8 mouse cellular contexts compared by ENCODE assay signal in genomic region chr12:51188229-51188628, GRCm38 (mm10).
A peak's percentile ranks its signal among the peaks of the same experiment; 100 is the strongest.
DNase-seq lines count a peak whose midpoint lies in the region; ATAC-seq and TF ChIP-seq lines count a peak whose summit lies in the region.

No protein-coding gene starts in this region.

- no peak for TF ChIP-seq EP300 in liver, postnatal 0 days (IDR thresholded peaks at IDR 0.05; ENCODE audit: low read depth)

- H3K9ac ChIP-seq in liver, postnatal 0 days (replicated peaks) = no peak overlapping the region
- no peak overlapping the region for H3K9ac ChIP-seq in liver, embryonic 11.5 days (ENCODE audit: low read depth, low read length)
- H3K9ac ChIP-seq in forebrain, embryonic 15.5 days (replicated peaks) = 0 out of 2 replicates have a peak overlapping the region, but pooled peaks have one; percentile 31

- no peaks in the 10 kb centered on the region for H3K9me3 ChIP-seq in liver, postnatal 0 days (ENCODE audit: low read length)
- H3K9me3 ChIP-seq in liver, embryonic 11.5 days (ENCODE audit: control insufficient read depth, low read length) = no peaks in the 10 kb centered on the region
- no peaks in the 10 kb centered on the region for H3K9me3 ChIP-seq in forebrain, embryonic 15.5 days

- intact Hi-C loops in left cerebral cortex, adult 2 months (cut with DNase I) = loop anchor here (2.0 to 10.0 kb wide), 6 partner anchors 45 to 1813 kb away; no protein-coding TSS in a partner anchor

- TF ChIP-seq CTCF in liver, postnatal 0 days (IDR thresholded peaks at IDR 0.05; ENCODE audit: low read depth) = peak; percentile 54
- TF ChIP-seq CTCF in left cerebral cortex, adult 2 months (IDR thresholded peaks at IDR 0.05) = peak; percentile 78

- H3K27ac ChIP-seq in liver, postnatal 0 days (ENCODE audit: low read depth) = no peak overlapping the region
- H3K27ac ChIP-seq in liver, embryonic 11.5 days (ENCODE audit: low read depth, low read length) = no peak overlapping the region
- H3K27ac ChIP-seq in forebrain, embryonic 15.5 days (replicated peaks) = peak overlapping the region; percentile 75
- peak overlapping the region; percentile 86 for H3K27ac ChIP-seq in left cerebral cortex, adult 2 months

- no peak overlapping the region for H3K4me3 ChIP-seq in liver, postnatal 0 days (ENCODE audit: low read depth, low read length)
- no peak overlapping the region for H3K4me3 ChIP-seq in liver, embryonic 11.5 days (ENCODE audit: low read depth, low read length)
- H3K4me3 ChIP-seq in forebrain, embryonic 15.5 days = no peak overlapping the region
- H3K4me3 ChIP-seq in left cerebral cortex, adult 2 months = no peak overlapping the region

- no peaks in the 10 kb centered on the region for H3K27me3 ChIP-seq in liver, postnatal 0 days (ENCODE audit: insufficient read depth, low read length)
- H3K27me3 ChIP-seq in liver, embryonic 11.5 days (replicated peaks; ENCODE audit: control insufficient read depth, insufficient read depth, low read length) = no peaks in the 10 kb centered on the region
- no peaks in the 10 kb centered on the region for H3K27me3 ChIP-seq in forebrain, embryonic 15.5 days

- no peaks in the 10 kb centered on the region for H3K36me3 ChIP-seq in liver, postnatal 0 days (replicated peaks; ENCODE audit: insufficient read depth, low read length)
- H3K36me3 ChIP-seq in liver, embryonic 11.5 days (ENCODE audit: control insufficient read depth, insufficient read depth, low read length) = no peaks in the 10 kb centered on the region
- H3K36me3 ChIP-seq in forebrain, embryonic 15.5 days = no peaks in the 10 kb centered on the region

- ATAC-seq in liver, postnatal 0 days = no peak
- no peak for ATAC-seq in liver, embryonic 11.5 days (replicated peaks; ENCODE audit: low FRiP score)
- ATAC-seq in forebrain, embryonic 15.5 days (replicated peaks) = peak; percentile 68

- H3K4me2 ChIP-seq in liver, postnatal 0 days (ENCODE audit: low read depth, low read length) = no peak overlapping the region
- no peak overlapping the region for H3K4me2 ChIP-seq in liver, embryonic 11.5 days
- no peak overlapping the region for H3K4me2 ChIP-seq in forebrain, embryonic 15.5 days (replicated peaks)

- H3K4me1 ChIP-seq in liver, postnatal 0 days (ENCODE audit: insufficient read depth) = no peaks in the 10 kb centered on the region
- no peaks in the 10 kb centered on the region for H3K4me1 ChIP-seq in liver, embryonic 11.5 days (replicated peaks; ENCODE audit: control insufficient read depth, insufficient read depth, low read length)
- H3K4me1 ChIP-seq in forebrain, embryonic 15.5 days = peaks cover 53% of the 10 kb centered on the region

- DNase-seq in liver, postnatal 0 days = no peak
- no peak for DNase-seq in liver, embryonic 11.5 days (ENCODE audit: low spot score)
- peak; percentile 42 for DNase-seq in adipocyte (ENCODE audit: low spot score)
- DNase-seq in left cerebral cortex, adult 2 months (ENCODE audit: extremely low spot score in 1 of 2, low spot score in 2 of 2) = peak in 1 of 2 experiments; percentile 55
- DNase-seq in urinary bladder, postnatal 36 days (ENCODE audit: low spot score in 2 of 2) = no peak
- DNase-seq in urinary bladder, postnatal 25 days (ENCODE audit: low spot score) = no peak
- DNase-seq in yolk sac, embryonic 10.5 days (ENCODE audit: low spot score) = no peak

Comparison
In these comparisons a context has a peak if more than half of its experiments do, and no peak if none do; other contexts are left out.
1. H3K27ac ChIP-seq: peak in forebrain, embryonic 15.5 days (single experiment) and left cerebral cortex, adult 2 months (single experiment); none in liver, postnatal 0 days (single experiment) and liver, embryonic 11.5 days (single experiment).